Mouse (Mus musculus): ENCODE measurements around the gene Dnajb14.
"Not testable (repeated sequence)": the region's sequence is repeated elsewhere in the genome, so short reads cannot be mapped to it uniquely, and the experiment has no call there.

The Dnajb14 gene

DNA sequence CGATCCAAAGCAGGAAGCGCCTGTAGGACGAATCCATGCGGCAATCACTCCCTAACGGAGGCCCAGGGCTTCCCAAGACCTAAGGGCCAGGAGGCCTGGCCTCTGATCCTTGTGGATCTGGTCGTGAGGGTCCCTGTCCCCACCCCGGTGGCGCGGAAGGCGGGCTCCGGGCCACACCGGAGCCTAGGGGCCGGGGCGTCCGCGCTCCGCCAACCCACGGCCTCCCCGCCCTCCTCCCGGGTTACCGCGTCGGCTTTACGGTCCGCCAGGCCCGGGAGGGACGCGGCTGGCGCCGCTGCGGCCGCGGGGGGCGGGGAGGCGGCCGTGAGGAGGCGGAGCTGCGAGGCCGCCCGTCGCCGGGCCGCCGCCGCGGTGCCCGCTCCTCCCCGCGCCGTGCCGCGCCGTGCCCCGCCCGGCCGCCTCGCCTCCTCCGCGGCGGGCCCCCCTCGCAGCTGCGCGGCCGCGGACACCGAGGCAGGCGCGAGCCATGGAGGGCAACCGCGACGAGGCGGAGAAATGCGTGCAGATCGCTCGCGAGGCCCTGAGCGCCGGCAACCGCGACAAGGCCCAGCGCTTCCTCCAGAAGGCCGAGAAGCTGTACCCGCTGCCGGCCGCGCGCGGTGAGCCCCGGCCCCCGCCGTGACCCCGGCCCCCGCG, at the start of gene Dnajb14:
Gene Dnajb14 (plus strand): TSS at position 239 of the 657 bp plus-strand sequence.
- peak; percentile 63 for DNase-seq

DNA sequence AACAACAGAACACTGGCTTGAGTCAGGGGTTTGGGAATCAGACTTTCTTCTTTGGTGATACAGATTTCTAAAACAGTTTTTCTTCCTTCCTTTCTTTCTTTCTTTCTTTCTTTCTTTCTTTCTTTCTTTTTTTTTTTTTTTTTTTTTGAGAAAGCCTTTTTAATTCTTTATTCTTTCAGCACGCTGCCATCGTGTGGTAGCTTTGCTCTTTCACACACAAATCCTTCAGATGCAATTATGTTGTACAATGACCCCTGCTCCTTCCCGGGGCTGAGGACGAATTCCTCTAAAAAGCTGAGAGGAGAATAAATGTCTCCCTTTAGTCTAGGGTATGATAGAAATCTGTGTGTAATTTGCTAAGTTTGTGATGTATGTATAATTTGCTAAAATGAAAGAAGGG, 48.8 kb upstream of the Dnajb14 start:
- no peak for DNase-seq

DNA sequence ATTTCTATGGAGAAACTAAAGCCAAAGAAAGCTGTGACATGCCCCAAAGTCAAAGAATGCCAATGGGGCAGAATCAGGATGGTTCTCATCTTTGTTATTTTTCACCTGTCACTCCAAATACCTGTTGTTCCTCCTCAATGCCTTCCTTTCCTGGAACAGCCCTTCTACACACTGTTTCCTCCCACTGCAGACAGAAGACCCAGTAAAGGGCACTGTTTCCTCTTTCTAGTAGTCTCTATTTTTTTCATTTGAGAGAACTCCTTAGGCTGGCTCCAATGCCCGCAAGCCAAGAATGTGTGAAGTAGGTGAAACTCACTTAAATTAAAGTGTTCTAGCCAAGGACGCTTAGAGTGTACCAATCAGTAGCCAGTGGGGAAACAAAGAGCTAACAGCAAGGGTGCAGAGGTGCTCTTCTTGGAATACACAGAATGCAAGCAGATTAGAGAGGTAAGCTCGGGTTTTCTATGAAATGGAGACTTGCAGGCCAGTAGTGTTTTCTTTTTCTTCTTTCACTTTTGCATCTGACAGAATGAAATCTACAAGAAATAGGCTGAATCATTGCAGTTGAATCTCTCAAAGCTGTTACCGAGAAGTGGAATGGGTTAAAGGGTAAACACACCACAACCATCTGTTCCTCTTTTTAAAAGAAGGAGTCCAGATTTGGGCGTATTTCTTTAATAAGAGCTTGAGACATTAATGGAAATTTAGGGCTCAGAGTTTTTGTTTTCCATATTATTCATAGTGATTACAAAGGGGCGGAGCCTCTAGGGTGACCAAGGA, 46.6 kb upstream of the Dnajb14 start:
- DNase-seq: no peak

DNA sequence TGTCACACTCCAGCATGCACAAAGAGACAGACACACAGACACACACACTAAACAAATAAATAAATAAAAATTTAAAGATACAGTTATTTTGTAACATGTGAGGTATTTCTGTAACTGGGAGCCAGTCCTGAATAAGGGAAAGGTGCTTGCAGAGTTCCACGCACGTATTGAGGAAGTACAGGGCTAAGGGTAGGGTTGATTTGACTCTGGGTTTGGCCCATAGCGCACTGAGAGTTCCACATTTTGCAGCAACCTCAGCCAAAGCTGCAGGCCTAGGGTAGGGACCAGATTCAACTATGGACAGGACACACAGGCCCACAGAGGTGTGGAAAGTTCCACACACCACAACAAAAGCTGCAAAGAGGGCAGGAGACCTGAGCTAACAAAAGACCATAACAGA, 44.2 kb upstream of the Dnajb14 start:
- no peak for DNase-seq

DNA sequence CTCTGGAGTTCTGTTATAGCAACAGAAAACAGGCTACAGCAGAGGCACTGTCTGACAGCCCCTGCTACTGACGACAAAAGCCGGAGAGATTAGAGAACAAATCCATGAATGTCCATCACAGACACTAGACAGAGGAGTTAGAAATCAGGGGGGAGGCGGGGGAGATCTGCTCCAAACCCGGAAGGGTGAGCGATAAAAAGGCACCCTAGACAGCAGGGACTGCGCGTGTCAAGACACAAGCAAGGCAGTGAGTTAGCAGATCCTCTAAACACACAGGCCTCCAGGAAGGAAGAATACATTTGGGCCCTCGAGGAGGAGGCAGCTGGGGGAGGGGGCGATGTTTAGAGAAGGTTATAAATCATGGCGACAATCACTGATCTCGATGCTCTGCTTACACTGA, 39.8 kb upstream of the Dnajb14 start:
- no peak for DNase-seq

DNA sequence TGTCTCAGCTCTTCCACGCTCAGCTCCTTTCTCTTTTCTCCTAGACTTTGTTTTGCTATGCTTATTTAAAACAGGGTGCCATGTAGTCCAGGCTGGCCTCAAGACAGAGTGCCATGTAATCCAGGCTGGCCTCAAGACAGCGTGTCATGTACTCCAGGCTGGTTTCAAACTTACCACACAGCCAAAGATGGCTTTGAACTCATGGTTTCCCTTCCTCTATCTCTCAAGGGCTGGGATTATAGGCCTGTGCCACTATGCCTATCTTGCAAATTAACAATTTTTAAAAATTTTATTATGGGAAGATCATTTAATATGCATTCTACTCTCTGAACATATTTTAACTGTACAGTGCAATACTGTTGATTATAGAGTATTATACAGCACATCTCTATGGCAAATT, 36.3 kb upstream of the Dnajb14 start:
- no peak for DNase-seq

DNA sequence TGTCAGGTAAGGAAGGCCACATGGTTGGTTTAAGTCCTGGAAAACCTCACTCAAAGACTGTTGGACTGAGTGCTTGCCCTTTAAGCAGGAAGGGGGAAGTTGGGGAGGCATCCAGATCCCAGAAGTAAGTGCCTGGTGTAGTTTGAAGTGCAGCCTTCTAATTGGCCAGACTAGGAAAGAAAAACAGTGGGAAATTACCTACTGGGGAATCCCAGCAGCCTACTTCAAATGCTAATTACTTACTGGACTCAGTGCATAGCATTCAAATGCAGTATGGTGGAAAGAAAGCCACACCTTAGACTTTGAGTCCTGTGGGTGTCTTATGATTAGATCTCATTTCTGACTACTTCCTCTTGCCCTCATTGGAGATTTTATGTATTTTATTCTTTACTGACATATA, 34.3 kb upstream of the Dnajb14 start:
- DNase-seq: no peak

DNA sequence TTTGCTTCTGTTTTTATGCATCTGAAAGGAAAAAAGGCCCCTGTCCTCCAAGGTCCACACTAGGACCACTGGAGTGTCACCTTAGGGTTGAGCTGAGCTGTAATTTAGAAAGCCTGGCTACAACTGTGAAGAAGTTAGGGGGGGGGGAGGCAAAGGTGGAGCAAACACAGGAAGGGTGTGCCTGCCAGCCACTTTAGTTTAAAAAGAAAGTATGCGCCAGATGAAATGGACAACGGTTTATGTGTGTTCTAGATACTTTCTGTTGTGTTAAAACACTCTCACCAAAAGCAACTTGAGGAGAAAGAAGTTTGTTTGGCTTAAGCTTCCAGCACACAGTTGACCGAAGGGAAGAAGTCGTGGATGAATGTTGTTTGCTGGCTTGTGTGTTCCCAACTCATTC, 33.8 kb upstream of the Dnajb14 start:
- DNase-seq: no peak

DNA sequence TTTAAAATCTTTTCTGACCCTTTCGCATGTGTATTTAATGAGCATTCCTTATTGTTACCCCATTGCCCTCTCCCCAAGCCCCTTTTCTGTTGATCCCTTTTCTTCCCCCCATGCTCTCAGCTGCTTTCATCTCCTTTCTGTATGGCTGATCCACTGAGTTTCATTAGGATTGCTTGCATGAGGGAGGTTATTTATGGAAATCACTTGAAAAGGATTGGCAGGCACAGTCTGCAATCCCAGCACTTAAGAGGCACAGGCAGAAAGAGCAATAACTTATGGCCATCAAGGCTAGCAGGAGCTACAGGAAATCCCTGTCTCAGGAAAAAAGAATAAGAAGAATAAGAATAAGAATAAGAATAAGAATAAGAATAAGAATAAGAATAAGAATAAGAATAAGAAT, 30.9 kb upstream of the Dnajb14 start:
- DNase-seq: no peak

DNA sequence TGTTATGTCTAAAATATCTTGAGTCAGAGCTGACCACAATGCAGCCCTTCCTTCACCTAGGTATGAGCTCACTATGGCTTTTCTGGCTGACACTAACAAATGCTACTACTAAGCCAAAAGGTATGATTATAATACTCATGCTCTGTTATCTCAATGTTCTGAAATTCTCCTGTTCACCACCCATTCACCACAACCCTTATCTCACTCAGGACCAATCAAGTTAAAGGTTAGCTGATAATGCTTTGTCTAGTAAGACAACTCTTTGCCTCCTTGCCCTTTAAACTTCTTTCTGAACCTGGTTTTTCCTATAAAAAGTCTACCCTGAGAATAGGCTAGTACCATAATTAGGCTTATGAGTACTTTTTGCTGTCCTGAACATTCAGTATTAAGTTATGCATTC, 29.3 kb upstream of the Dnajb14 start:
- no peak for DNase-seq

DNA sequence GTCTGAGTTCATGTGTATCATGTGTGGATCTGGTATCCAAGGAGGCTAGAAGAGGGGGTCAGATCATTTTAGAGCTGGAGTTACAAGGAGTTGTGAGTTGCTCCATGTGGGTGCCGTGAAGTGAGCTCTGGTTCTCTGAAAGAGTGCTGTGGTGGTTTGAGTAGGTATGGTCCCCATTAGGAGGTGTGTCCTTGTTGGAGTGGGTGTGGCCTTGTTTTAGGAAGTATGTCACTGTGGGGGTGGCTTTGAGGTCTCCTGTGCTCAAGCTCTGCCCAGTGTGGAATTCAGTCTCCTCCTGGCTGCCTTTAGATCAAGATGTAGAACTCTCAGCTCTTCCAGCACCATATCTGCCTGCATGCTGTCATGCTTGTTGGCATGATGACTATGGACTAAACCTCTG, 24.5 kb upstream of the Dnajb14 start:
- DNase-seq: no peak

DNA sequence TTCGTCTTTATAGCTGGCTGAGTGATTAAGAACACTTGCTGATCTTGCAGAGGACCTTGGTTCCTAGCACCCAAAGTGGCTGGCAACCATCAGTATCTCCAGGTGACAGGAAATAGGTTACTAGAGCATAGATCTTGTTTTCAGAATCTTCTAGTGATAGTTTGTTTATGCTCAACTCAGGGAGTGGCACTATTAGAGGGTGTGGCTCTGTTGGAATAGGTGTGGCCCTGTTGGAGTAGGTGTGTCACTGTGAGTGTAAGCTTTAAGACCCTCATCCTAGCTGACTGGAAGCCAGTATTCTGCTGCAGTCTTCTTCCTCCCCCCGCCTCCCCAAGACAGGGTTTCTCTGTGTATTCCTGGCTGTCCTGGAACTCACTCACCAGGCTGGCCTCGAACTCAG, 23.2 kb upstream of the Dnajb14 start:
- DNase-seq: no peak

DNA sequence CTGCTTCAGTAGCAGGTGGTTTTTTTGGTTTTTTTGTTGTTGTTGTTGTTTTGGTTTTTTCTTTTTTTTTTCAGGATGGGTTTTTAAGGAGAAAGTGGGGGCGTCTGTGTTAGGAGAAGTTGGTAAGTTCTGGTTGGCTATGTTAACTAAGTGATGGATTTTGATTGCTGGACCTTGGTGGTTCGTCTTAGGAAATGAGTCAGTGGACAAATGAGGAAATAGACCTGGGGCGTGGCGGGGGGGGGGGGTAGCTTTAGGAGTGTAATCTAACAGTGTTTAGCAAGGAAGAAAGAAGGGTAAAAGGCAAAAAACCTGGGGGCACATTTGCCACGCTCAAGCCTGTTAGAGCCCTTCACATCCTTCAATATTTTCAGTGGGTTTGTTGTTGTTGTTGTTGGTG, 20.9 kb upstream of the Dnajb14 start:
- no peak for DNase-seq

DNA sequence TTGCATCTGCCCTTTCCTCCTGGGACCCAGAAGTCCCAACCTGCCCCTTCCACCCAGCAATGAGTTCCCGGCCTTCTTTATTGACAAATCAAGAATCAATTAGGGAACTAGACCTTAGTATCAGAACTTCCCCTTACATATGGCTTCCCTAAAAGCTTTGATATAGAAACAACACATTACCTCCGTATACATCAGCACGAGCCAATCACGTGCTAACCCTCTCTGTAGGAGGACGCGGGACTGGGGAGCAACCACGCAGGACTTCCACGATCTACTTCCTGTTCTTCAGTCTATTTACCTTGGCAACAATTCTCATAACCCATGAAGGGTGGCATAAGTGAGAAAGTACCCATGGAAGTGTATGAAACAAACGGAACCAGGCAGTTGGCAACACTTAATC, 19.1 kb upstream of the Dnajb14 start:
- DNase-seq: no peak

DNA sequence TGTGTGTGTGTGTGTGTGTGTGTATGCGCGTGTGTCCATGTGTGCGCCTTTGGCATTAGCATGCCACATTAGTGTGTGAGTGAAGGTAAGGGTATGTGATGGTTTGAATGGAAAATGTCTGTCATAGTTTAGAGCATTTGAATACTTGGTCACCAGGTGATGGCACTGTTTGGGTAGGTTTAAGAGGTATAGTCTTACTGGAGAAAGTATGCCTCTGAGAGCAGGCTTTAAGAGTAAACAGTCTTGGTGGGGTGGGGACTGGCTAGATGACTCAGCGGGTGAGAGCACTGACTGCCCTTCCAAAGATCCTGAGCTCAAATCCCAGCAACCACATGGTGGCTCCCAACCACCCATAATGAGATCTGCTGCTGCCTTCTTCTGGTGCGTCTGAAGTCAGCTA, 17.8 kb upstream of the Dnajb14 start:
- no peak for DNase-seq

DNA sequence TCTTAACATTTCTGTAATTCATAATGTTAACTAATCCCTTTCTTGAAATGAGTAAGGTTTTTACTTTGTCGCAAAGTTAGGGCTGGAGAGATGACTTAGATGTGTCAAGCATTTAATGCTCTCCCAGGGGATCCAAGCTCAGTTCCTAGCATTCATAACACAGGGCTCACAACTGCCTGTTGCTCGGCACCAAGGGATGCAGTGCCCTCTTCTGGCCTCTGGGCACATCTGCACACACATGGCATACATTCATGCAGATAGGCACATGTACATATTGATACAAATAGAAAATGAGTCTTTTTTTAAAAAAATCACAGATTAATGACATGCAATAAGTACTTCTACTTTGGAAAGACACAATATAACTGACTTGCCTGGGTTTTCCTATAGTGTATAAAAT, 16.3 kb upstream of the Dnajb14 start:
- no peak for DNase-seq

DNA sequence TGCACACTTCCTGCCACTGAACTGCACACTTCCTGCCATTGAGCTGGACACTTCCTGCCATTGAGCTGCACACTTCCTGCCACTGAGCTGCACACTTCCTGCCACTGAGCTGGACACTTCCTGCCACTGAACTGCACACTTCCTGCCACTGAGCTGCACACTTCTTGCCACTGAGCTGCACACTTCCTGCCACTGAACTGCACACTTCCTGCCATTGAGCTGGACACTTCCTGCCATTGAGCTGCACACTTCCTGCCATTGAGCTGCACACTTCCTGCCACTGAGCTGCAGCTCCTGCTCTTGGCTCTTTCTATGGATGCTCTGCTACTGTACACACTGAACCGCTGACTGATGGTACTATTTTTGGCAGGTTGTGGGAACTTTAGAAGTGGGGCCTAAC, 14.5 kb upstream of the Dnajb14 start:
- DNase-seq: not testable (repeated sequence)

DNA sequence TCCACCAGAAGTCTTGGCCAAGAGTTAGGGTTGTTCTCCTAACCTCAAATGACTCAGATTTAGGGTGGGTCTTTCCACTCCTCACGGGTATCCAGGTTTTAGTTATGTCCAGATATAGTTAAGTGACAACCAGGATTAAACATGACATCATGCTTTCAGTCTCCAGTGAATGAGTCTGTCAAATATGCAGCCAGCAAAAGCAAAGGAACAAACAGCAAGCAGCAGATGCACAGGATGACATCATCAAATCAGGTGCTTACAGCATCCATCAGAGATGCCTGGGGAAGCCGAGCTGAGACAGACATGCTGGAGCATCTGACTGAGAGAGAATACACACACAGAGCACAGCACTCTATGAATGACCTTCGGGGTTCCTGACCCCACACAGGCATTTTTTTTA, 12.1 kb upstream of the Dnajb14 start:
- no peak for DNase-seq

DNA sequence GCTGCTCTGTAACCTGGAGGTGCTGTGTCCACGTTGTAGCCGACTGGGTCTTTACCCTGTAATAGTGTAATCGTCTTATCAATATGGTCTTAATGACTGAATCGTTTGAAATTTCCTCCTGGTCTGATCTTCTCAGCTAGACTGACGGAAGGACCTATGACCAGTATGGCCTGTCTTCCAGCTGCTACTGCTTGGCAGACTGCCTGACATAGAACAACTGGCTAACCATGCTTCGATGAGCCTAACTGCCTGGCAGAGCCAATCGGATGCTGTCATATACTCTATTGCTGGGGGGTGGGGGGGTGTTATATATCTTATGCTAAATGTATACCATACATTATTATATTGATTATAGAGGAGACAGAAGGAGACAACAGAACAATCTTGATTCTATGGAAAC, 11.4 kb upstream of the Dnajb14 start:
- DNase-seq: peak; percentile 16

DNA sequence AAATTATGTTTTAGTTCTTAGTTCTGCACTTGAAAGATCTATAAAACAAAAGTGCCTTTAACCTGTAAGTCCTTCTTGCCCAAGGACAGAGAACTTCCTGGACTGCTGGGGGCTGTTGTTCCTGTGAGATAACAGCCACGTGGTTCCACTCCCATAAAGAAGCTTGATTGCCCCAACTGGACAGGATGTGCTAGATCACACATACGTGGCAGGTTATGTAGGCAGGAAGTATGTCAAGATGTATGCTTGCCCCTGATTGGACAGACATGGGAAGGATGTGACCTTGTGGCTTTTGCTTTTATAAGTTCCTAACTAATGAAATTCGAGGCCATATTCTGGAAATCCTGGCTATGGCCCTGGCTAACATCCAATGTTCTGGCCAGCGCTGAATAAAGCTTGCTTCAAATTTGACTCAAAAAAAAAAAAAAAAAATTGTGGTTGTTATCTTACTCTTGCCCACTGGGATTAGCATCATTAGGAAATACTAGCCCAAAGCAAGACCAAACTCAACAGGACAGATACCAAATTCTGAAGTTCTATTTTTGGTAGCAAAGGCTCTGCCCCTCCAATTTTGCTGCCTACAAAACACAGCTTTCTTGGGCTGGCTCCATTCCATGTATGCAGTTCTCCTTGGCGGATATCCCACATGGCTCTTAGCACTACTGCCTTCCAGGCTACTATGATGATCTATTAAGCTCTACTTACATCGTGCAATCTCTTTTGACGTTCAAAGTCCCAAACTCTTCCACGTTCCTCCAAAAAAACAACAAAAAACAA, 6.9 kb upstream of the Dnajb14 start:
- DNase-seq: peak; percentile 28

DNA sequence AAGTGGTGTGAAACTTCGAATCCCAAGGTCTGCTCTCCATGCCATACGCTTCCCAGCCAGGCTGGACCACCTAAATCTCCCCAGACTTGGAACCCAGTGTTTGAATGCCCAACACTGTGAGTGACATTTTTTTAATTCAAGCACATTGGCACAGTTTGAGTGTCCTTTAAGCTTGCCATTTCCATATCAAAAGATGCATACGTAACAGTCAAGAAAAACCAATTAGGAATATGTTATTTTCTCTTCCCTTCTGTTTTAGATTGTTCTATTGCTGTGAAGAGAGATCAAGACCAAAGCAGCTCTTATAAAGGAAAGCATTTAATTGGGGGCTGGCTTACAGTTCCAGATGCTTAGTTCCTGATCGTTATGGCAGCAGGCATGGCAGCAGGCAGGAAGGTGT, 6.0 kb upstream of the Dnajb14 start:
- DNase-seq: no peak

DNA sequence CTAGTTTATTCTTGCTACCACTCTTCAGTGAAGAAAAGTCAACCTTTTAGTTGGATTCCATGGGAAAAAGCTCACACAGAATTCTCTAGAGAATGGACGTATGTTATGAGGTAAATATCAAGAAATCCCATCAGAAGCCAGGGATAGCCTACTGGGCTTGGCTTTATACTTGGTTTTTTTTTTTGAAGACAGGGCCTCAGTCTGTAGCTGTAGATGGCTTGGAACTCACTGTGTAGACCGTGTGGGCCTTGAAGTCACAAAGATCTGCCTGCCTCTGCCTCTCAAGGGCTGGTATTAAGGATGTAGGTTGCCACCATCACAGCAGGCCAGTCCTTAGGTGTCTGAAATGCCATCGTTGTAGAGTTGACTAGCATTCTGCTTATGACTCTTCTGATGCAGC, 4.9 kb upstream of the Dnajb14 start:
- no peak for DNase-seq

DNA sequence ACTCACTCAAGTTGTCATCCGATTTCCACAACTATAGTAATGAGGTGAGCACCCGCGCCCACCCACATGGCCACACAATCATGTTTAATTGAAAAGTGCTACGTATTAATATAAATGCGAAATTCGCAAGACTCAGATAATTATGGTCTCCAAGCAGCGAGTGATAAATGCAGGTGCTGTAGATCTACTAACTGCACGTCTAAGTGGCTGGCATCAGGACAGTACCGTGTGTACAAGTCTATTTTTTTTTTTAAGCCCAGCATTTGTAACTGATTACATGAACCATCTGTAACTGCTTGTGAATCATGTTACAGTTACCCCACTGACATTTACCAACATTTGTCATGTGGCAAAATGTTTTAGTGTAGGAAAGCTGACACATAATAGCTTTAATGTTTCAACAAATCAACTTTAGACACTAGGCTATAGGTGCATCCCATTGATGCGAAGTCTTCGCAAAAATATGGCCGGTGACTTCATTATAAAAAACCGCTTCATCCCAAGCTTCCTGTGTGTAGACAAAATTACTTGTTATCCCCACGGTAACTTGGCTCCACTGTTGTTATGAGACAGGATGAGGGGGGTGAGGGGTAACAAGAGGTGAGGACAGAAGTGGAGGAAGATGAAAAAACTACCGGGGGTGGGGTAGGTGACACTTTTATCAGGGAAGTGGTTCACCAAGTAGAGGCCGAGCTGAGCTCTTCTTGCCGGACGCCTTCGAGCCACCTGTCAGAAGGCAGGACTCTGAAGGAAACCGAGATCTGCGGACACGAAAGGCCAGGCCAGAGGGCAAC, 3.9 kb upstream of the Dnajb14 start:
- DNase-seq: no peak

Measured in lung, postnatal 14 days (tissue).